Mouse (Mus musculus) heart, adult 2 months (tissue): Measurements from ENCODE around the gene Adam15. TPM values are rescaled to one million over a fixed set of nuclear protein-coding genes. Genes with fewer than 3 reads are reported as not detected.

Experiments
- DNase-seq, 2 experiments: peaks; one replicate each; pipeline ENCODE4 v3.0.0; 2021
- H3K27ac ChIP-seq: fragments of 200-600 bp; 2 replicates; pipeline ENCODE4 v1.8.1; 2022
- H3K27me3 ChIP-seq: fragments of 200-500 bp; 2 replicates; pipeline ENCODE4 v1.6.1; 2012; ENCODE audit warnings: mild to moderate bottlenecking, low read length, inconsistent platforms, mixed read lengths; ENCODE audit not compliant: control insufficient read depth, insufficient read depth
- H3K36me3 ChIP-seq: fragments of 200-500 bp; 2 replicates; pipeline ENCODE4 v1.6.1; 2012; ENCODE audit warnings: low read length, inconsistent platforms; ENCODE audit not compliant: control insufficient read depth, insufficient read depth
- H3K4me1 ChIP-seq: fragments of 200-500 bp; 2 replicates; pipeline ENCODE4 v1.6.1; 2011; ENCODE audit warnings: low read length; ENCODE audit not compliant: control insufficient read depth, insufficient read depth
- H3K4me3 ChIP-seq: fragments of 200-600 bp; 2 replicates; pipeline ENCODE4 v1.8.1; 2022
- H3K79me2 ChIP-seq: fragments of 200-500 bp; replicated peaks from 2 replicates; pipeline ENCODE4 v1.6.1; 2012; ENCODE audit warnings: mild to moderate bottlenecking, inconsistent platforms, low read length, moderate library complexity, mixed read lengths; ENCODE audit not compliant: control insufficient read depth, insufficient read depth
- H3K9ac ChIP-seq: fragments of 200-500 bp; 2 replicates; pipeline ENCODE4 v1.6.1; 2012; ENCODE audit warnings: low read depth, mild to moderate bottlenecking, control low read depth, inconsistent platforms, low read length, mixed read lengths
- CTCF ChIP-seq: fragments of 200-600 bp; IDR thresholded peaks from 2 replicates; pipeline ENCODE4 v1.8.1; 2022; ENCODE audit warnings: antibody characterized with exemption, mild to moderate bottlenecking, moderate library complexity
- EP300 ChIP-seq: fragments of 200-500 bp; IDR thresholded peaks from 2 replicates; pipeline ENCODE4 v1.6.1; 2011; ENCODE audit warnings: low read depth, low read length, control low read depth; ENCODE audit not compliant: insufficient read depth
- POLR2A ChIP-seq: fragments of 200-500 bp; IDR thresholded peaks from 2 replicates; pipeline ENCODE4 v1.6.1; 2011; ENCODE audit warnings: mild to moderate bottlenecking, low read depth, low read length, control low read depth; ENCODE audit not compliant: insufficient read depth
- WGBS: fragments of 180-500 bp; shearing (Covaris S2); methylation state at CpG from one replicate; pipeline ENCODE4 v1.1.7; 2018; 5-methylcytosine and 5-hydroxymethylcytosine counted together
- intact Hi-C: fragments of 180-260 bp; cut with DNase I; formaldehyde crosslinking; loops from one replicate; pipeline ENCODE4 v1.15.1; 2025
- polyA plus RNA-seq: library from polyadenylated mRNA; depleted of rRNA; stranded (reverse); fragments of >200 nt; gene quantifications from 2 replicates; pipeline ENCODE4 v1.2.3, GENCODE M21; 2012; rRNA removed
- total RNA-seq, 2 experiments: library from RNA; stranded (reverse); gene quantifications; 2 replicates each; pipeline ENCODE4 v1.2.3; 2021

The Adam15 gene
- total and polyA plus RNA-seq, 3 experiments = 56.8 to 95.7 (median 59.2) TPM

DNA sequence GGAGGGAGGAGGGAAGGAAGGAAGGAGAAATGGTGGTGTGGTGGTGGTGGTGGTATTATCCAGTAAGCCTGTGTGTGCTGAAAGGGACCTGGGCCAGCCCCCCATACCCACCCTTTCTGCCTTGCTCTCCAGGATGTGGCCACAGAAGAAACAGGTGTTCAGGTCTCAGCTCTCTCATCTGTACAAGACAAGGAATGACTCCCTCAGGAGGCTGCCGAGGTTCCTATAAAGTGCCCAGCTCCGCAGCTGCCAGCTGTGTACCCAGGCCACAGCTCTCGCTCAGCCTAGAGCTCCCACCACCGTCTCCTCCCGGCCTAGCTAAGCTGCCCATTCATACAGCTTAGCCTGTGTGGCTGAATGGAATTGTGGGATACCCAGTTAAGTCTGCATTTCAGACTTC, 57.5 kb downstream of the Adam15 start:
- Histone ChIP-seq H3K4me3 (no peak overlapping the region), H3K27me3 (no peaks in the 10 kb centered on the region), H3K27ac (no peak overlapping the region), H3K79me2 (no peaks in the 10 kb centered on the region), H3K4me1 (peaks cover 10% of the 10 kb centered on the region; the same call in 1 of the 2 replicates), H3K36me3 (no peaks in the 10 kb centered on the region), H3K9ac (no peak overlapping the region)
- TF ChIP-seq EP300 (no peak), POLR2A (no peak), CTCF (no peak)
- intact Hi-C loops = no loop called here
- WGBS = 81% methylated on average over 5 of the region's 5 CpGs
- DNase-seq = no peak

DNA sequence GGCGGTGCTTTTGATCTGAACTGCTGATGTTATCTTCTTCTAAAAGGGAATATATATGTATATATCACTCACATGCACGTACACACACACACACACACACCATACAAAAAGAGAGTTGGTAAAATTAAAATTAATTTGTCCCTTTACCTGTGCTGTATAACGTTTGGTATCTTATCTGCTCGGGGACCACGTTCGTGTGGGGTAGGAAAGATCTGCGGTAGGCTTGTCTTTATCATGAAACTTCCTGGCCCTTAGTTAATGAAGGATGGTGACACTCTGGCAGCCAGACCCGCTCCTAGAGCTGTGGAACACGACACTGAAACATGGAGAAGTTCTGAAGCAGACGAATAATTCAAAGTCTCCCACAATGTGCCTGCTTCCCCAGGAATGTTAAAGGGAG, 57.9 kb downstream of the Adam15 start:
- TF ChIP-seq POLR2A = no peak
- no peak for TF ChIP-seq CTCF
- no peak for TF ChIP-seq EP300
- peaks cover 10% of the 10 kb centered on the region; the same call in 1 of the 2 replicates for H3K4me1 ChIP-seq

More for the DNA sequence above, 57.9 kb downstream of the Adam15 start:
- Histone ChIP-seq H3K9ac (no peak overlapping the region), H3K4me3 (no peak overlapping the region), H3K27ac (no peak overlapping the region), H3K36me3 (no peaks in the 10 kb centered on the region), H3K27me3 (no peaks in the 10 kb centered on the region), H3K79me2 (no peaks in the 10 kb centered on the region)
- intact Hi-C loops = no loop called here
- WGBS = 41% methylated on average over 10 of the region's 10 CpGs
- no peak for DNase-seq

Other genes starting within 250 kb of the Adam15 start
- gene Gm43738, start 248.9 kb downstream of the Adam15 start, total RNA-seq = not detected
- not detected in 2 replicates for gene Gm43738, start 248.9 kb downstream of the Adam15 start, polyA plus RNA-seq
- gene Fdps, start 248.0 kb downstream of the Adam15 start, total RNA-seq = 10 to 100 TPM; 20.8 to 21.1 TPM
- gene Fdps, start 248.0 kb downstream of the Adam15 start, polyA plus RNA-seq = 22.5 and 29.6 TPM in 2 replicates
- gene Pklr, start 213.9 kb downstream of the Adam15 start, total RNA-seq = not detected
- gene Pklr, start 213.9 kb downstream of the Adam15 start, polyA plus RNA-seq = 0.06 TPM in 1 of 2 replicates, not detected in the other
- gene Hcn3, start 189.8 kb downstream of the Adam15 start, total RNA-seq = under 1 TPM in 1 of 2 experiments, not detected in 1; 0.25 TPM
- gene Hcn3, start 189.8 kb downstream of the Adam15 start, polyA plus RNA-seq = 0.26 and 0.29 TPM in 2 replicates
- 10 to 100 TPM; 15.4 to 18.9 TPM for gene Clk2, start 185.2 kb downstream of the Adam15 start, total RNA-seq
- gene Clk2, start 185.2 kb downstream of the Adam15 start, polyA plus RNA-seq = 26.5 and 40.4 TPM in 2 replicates
- gene Scamp3, start 172.5 kb downstream of the Adam15 start, total RNA-seq = 10 to 100 TPM; 44.5 to 54.7 TPM
- 96.7 and 108 TPM in 2 replicates for gene Scamp3, start 172.5 kb downstream of the Adam15 start, polyA plus RNA-seq
- gene Fam189b, start 166.9 kb downstream of the Adam15 start, total RNA-seq = 1 to 10 TPM; 3.9 to 5.1 TPM
- gene Fam189b, start 166.9 kb downstream of the Adam15 start, polyA plus RNA-seq = 12.8 and 18.0 TPM in 2 replicates
- 10 to 100 TPM; 19.9 to 20.4 TPM for gene Gba, start 147.1 kb downstream of the Adam15 start, total RNA-seq
- 26.3 and 39.2 TPM in 2 replicates for gene Gba, start 147.1 kb downstream of the Adam15 start, polyA plus RNA-seq
- 1 to 10 TPM; 3.4 to 5.1 TPM for gene Thbs3, start 134.8 kb downstream of the Adam15 start, total RNA-seq
- gene Thbs3, start 134.8 kb downstream of the Adam15 start, polyA plus RNA-seq = 15.8 and 24.3 TPM in 2 replicates
- 10 to 100 TPM; 59.8 to 61.8 TPM for gene Mtx1, start 122.9 kb downstream of the Adam15 start, total RNA-seq
- 96.2 and 111 TPM in 2 replicates for gene Mtx1, start 122.9 kb downstream of the Adam15 start, polyA plus RNA-seq
- gene Muc1, start 120.9 kb downstream of the Adam15 start, total RNA-seq = under 1 TPM; 0.39 to 0.47 TPM
- 0.67 and 6.2 TPM in 2 replicates for gene Muc1, start 120.9 kb downstream of the Adam15 start, polyA plus RNA-seq
- 10 to 100 TPM; 80.7 to 95.7 TPM for gene Krtcap2, start 104.0 kb downstream of the Adam15 start, total RNA-seq
- 84.3 and 116 TPM in 2 replicates for gene Krtcap2, start 104.0 kb downstream of the Adam15 start, polyA plus RNA-seq
- under 1 TPM; 0.39 to 0.96 TPM for gene Trim46, start 103.7 kb downstream of the Adam15 start, total RNA-seq
- 1.4 and 1.9 TPM in 2 replicates for gene Trim46, start 103.7 kb downstream of the Adam15 start, polyA plus RNA-seq
- 10 to 100 TPM; 54.3 to 58.2 TPM for gene Dpm3, start 90.6 kb downstream of the Adam15 start, total RNA-seq
- 140 and 160 TPM in 2 replicates for gene Dpm3, start 90.6 kb downstream of the Adam15 start, polyA plus RNA-seq
- 10 to 100 TPM; 17.3 to 23.3 TPM for gene Slc50a1, start 79.4 kb downstream of the Adam15 start, total RNA-seq
- gene Slc50a1, start 79.4 kb downstream of the Adam15 start, polyA plus RNA-seq = 105 and 111 TPM in 2 replicates
- 10 to 100 TPM; 22.6 to 28.4 TPM for gene Efna1, start 68.9 kb downstream of the Adam15 start, total RNA-seq
- gene Efna1, start 68.9 kb downstream of the Adam15 start, polyA plus RNA-seq = 39.6 and 44.4 TPM in 2 replicates
- not detected for gene Efna3, start 27.0 kb downstream of the Adam15 start, total RNA-seq
- gene Efna3, start 27.0 kb downstream of the Adam15 start, polyA plus RNA-seq = 0.09 TPM in 1 of 2 replicates, not detected in the other
- gene Efna4, start 12.0 kb downstream of the Adam15 start, total RNA-seq = under 1 TPM; 0.21 to 0.36 TPM
- gene Efna4, start 12.0 kb downstream of the Adam15 start, polyA plus RNA-seq = 0.64 and 0.86 TPM in 2 replicates
- not detected for gene Dcst2, start 12.0 kb upstream of the Adam15 start, total RNA-seq
- gene Dcst2, start 12.0 kb upstream of the Adam15 start, polyA plus RNA-seq = 0.09 and 0.35 TPM in 2 replicates
- not detected for gene Dcst1, start 15.3 kb upstream of the Adam15 start, total RNA-seq
- gene Dcst1, start 15.3 kb upstream of the Adam15 start, polyA plus RNA-seq = 0.18 and 0.23 TPM in 2 replicates
- 10 to 100 TPM; 20.5 to 23.4 TPM for gene Zbtb7b, start 44.8 kb upstream of the Adam15 start, total RNA-seq
- gene Zbtb7b, start 44.8 kb upstream of the Adam15 start, polyA plus RNA-seq = 21.5 and 21.9 TPM in 2 replicates
- gene Lenep, start 52.8 kb upstream of the Adam15 start, total RNA-seq = not detected
- 2.1 and 5.4 TPM in 2 replicates for gene Lenep, start 52.8 kb upstream of the Adam15 start, polyA plus RNA-seq
- gene Flad1, start 61.9 kb upstream of the Adam15 start, total RNA-seq = 10 to 100 TPM; 56.1 to 59.7 TPM
- gene Flad1, start 61.9 kb upstream of the Adam15 start, polyA plus RNA-seq = 81.3 and 89.8 TPM in 2 replicates
- 1 to 10 TPM; 3.3 to 3.5 TPM for gene Cks1b, start 68.4 kb upstream of the Adam15 start, total RNA-seq
- gene Cks1b, start 68.4 kb upstream of the Adam15 start, polyA plus RNA-seq = 9.0 and 10.7 TPM in 2 replicates
- gene Shc1, start 68.4 kb upstream of the Adam15 start, total RNA-seq = 10 to 100 TPM; 31.6 to 32.0 TPM
- gene Shc1, start 68.4 kb upstream of the Adam15 start, polyA plus RNA-seq = 32.4 and 50.5 TPM in 2 replicates
- 10 to 100 TPM; 12.5 to 15.3 TPM for gene Pygo2, start 80.2 kb upstream of the Adam15 start, total RNA-seq
- 14.4 and 17.3 TPM in 2 replicates for gene Pygo2, start 80.2 kb upstream of the Adam15 start, polyA plus RNA-seq
- gene Pbxip1, start 86.7 kb upstream of the Adam15 start, total RNA-seq = 10 to 100 TPM; 55.7 to 67.5 TPM
- gene Pbxip1, start 86.7 kb upstream of the Adam15 start, polyA plus RNA-seq = 56.2 and 58.2 TPM in 2 replicates
- gene Pmvk, start 104.5 kb upstream of the Adam15 start, total RNA-seq = 1 to 10 TPM; 6.7 to 7.5 TPM
- gene Pmvk, start 104.5 kb upstream of the Adam15 start, polyA plus RNA-seq = 14.8 and 21.5 TPM in 2 replicates
- 1 to 10 TPM; 2.0 to 3.3 TPM for gene Kcnn3, start 170.2 kb upstream of the Adam15 start, total RNA-seq
- gene Kcnn3, start 170.2 kb upstream of the Adam15 start, polyA plus RNA-seq = 0.84 and 2.0 TPM in 2 replicates